Mouse (Mus musculus) brain, embryonic 14.5 days (tissue): ENCODE data around the gene Msi1.

Experiments
- CTCF ChIP-seq: fragments of 200-500 bp; IDR thresholded peaks from 2 replicates; pipeline ENCODE4 v1.5.1; 2012; ENCODE audit warnings: inconsistent platforms, mild to moderate bottlenecking, moderate library complexity, borderline replicate concordance; ENCODE audit not compliant: insufficient read depth, insufficient read length; ENCODE audit errors: extremely low read depth
- POLR2A ChIP-seq: fragments of 200-500 bp; IDR thresholded peaks from 2 replicates; pipeline ENCODE4 v1.6.1; 2012; ENCODE audit warnings: mild to moderate bottlenecking, inconsistent platforms, borderline replicate concordance; ENCODE audit not compliant: poor library complexity, insufficient read depth, insufficient read length, severe bottlenecking; ENCODE audit errors: extremely low read depth

GRCm38 (mm10) chr5:115482390-115483265, 53.2 kb downstream of the Msi1 start:
- TF ChIP-seq CTCF (no peak), POLR2A (no peak)
